Mouse (Mus musculus): ENCODE data around the gene Prkcd. TPM values are rescaled to one million over a fixed set of nuclear protein-coding genes. Genes with fewer than 3 reads are reported as not detected.

The Prkcd gene
- 56.1 and 63.5 TPM in 2 replicates for polyA plus RNA-seq (2015; fragmentation: Nextera tagmentation; extraction: Ambion mirVana)

- peak within 1 kb of the TSS; percentile 75 for H3K4me3 ChIP-seq (replicated peaks)
- H3K9me3 ChIP-seq (replicated peaks): no peaks in the 10 kb centered on the region
- peaks cover 41% of the 10 kb centered on the region for H3K4me1 ChIP-seq
- under 1% methylated on average over 71 of the region's 71 CpGs for WGBS
- peak within 1 kb of the TSS; percentile 88 for H3K4me2 ChIP-seq (replicated peaks)
- H3K9ac ChIP-seq: peak within 1 kb of the TSS; percentile 67
- no peaks in the 10 kb centered on the region for H3K36me3 ChIP-seq
- ATAC-seq (ENCODE audit: insufficient number of reproducible peaks, low FRiP score, low TSS enrichment, low read depth): peak; percentile 85
- peak within 1 kb of the TSS; percentile 68 for H3K27ac ChIP-seq (replicated peaks)
- H3K27me3 ChIP-seq: no peaks in the 10 kb centered on the region
Measured at GRCm38 (mm10) chr14:30625856-30626726, at the start of gene Prkcd. Prkcd (minus strand) TSS chr14:30626210.

- no peaks in the 10 kb centered on the region for H3K9me3 ChIP-seq (replicated peaks)
- H3K4me1 ChIP-seq: no peaks in the 10 kb centered on the region
- no peak overlapping the region for H3K9ac ChIP-seq
- H3K4me2 ChIP-seq (replicated peaks): no peak overlapping the region
- H3K27ac ChIP-seq (replicated peaks): no peak overlapping the region
- WGBS: 69% methylated on average over 6 of the region's 6 CpGs
- H3K4me3 ChIP-seq (replicated peaks): no peak overlapping the region
- H3K27me3 ChIP-seq: no peaks in the 10 kb centered on the region
- ATAC-seq (ENCODE audit: insufficient number of reproducible peaks, low FRiP score, low TSS enrichment, low read depth): no peak
- peaks cover 68% of the 10 kb centered on the region for H3K36me3 ChIP-seq
Measured at GRCm38 (mm10) chr14:30674947-30675346, 48.9 kb upstream of the Prkcd start.

GRCm38 (mm10) chr14:30671986-30672312 lies 45.9 kb upstream of the Prkcd start:
- no peaks in the 10 kb centered on the region for H3K4me1 ChIP-seq

GRCm38 (mm10) chr14:30671095-30671985 lies 45.3 kb upstream of the Prkcd start:
- WGBS: 76% methylated on average over 15 of the region's 15 CpGs
- H3K27me3 ChIP-seq: no peaks in the 10 kb centered on the region
- H3K4me1 ChIP-seq: no peaks in the 10 kb centered on the region
- H3K4me2 ChIP-seq (replicated peaks): no peak overlapping the region
- H3K9me3 ChIP-seq (replicated peaks): no peaks in the 10 kb centered on the region
- no peak overlapping the region for H3K27ac ChIP-seq (replicated peaks)
- H3K36me3 ChIP-seq: peaks cover 64% of the 10 kb centered on the region
- no peak for ATAC-seq (ENCODE audit: insufficient number of reproducible peaks, low FRiP score, low TSS enrichment, low read depth)
- H3K4me3 ChIP-seq (replicated peaks): no peak overlapping the region
- no peak overlapping the region for H3K9ac ChIP-seq

More at GRCm38 (mm10) chr14:30671986-30672312, 45.9 kb upstream of the Prkcd start:
- Histone ChIP-seq H3K4me3 (replicated peaks) (no peak overlapping the region), H3K9ac (no peak overlapping the region), H3K27me3 (no peaks in the 10 kb centered on the region), H3K9me3 (replicated peaks) (no peaks in the 10 kb centered on the region), H3K27ac (replicated peaks) (no peak overlapping the region), H3K4me2 (replicated peaks) (no peak overlapping the region), H3K36me3 (peaks cover 64% of the 10 kb centered on the region)
- WGBS: 9% methylated on average over 3 of the region's 3 CpGs
- peak; percentile 83 for ATAC-seq (ENCODE audit: insufficient number of reproducible peaks, low FRiP score, low TSS enrichment, low read depth)

GRCm38 (mm10) chr14:30670161-30670560 lies 44.2 kb upstream of the Prkcd start:
- WGBS: 89% methylated on average over 6 of the region's 6 CpGs
- no peak for ATAC-seq (ENCODE audit: insufficient number of reproducible peaks, low FRiP score, low TSS enrichment, low read depth)
- no peak overlapping the region for H3K27ac ChIP-seq (replicated peaks)
- H3K4me1 ChIP-seq: no peaks in the 10 kb centered on the region
- no peaks in the 10 kb centered on the region for H3K27me3 ChIP-seq
- no peaks in the 10 kb centered on the region for H3K9me3 ChIP-seq (replicated peaks)
- H3K4me3 ChIP-seq (replicated peaks): no peak overlapping the region
- H3K9ac ChIP-seq: no peak overlapping the region
- H3K4me2 ChIP-seq (replicated peaks): no peak overlapping the region
- H3K36me3 ChIP-seq: peaks cover 65% of the 10 kb centered on the region

GRCm38 (mm10) chr14:30666604-30667003 lies 40.6 kb upstream of the Prkcd start:
- Histone ChIP-seq H3K27ac (replicated peaks) (no peak overlapping the region), H3K9me3 (replicated peaks) (no peaks in the 10 kb centered on the region), H3K4me3 (replicated peaks) (no peak overlapping the region), H3K4me2 (replicated peaks) (no peak overlapping the region), H3K36me3 (peaks cover 80% of the 10 kb centered on the region), H3K27me3 (no peaks in the 10 kb centered on the region), H3K4me1 (no peaks in the 10 kb centered on the region), H3K9ac (no peak overlapping the region)
- 85% methylated on average over 4 of the region's 4 CpGs for WGBS
- ATAC-seq (ENCODE audit: insufficient number of reproducible peaks, low FRiP score, low TSS enrichment, low read depth): no peak

GRCm38 (mm10) chr14:30666061-30666460 lies 40.1 kb upstream of the Prkcd start:
- H3K4me3 ChIP-seq (replicated peaks): no peak overlapping the region
- H3K4me1 ChIP-seq: no peaks in the 10 kb centered on the region
- no peaks in the 10 kb centered on the region for H3K27me3 ChIP-seq
- no peak overlapping the region for H3K27ac ChIP-seq (replicated peaks)
- WGBS: 57% methylated on average over 3 of the region's 3 CpGs
- H3K36me3 ChIP-seq: peaks cover 82% of the 10 kb centered on the region
- no peak for ATAC-seq (ENCODE audit: insufficient number of reproducible peaks, low FRiP score, low TSS enrichment, low read depth)
- no peaks in the 10 kb centered on the region for H3K9me3 ChIP-seq (replicated peaks)
- no peak overlapping the region for H3K4me2 ChIP-seq (replicated peaks)
- H3K9ac ChIP-seq: no peak overlapping the region

- Histone ChIP-seq H3K9ac (no peak overlapping the region), H3K36me3 (peaks cover 20% of the 10 kb centered on the region; the same call in 1 of the 2 replicates), H3K27ac (replicated peaks) (no peak overlapping the region), H3K9me3 (replicated peaks) (no peaks in the 10 kb centered on the region), H3K4me2 (replicated peaks) (no peak overlapping the region), H3K4me3 (replicated peaks) (no peak overlapping the region), H3K27me3 (no peaks in the 10 kb centered on the region), H3K4me1 (peaks cover 13% of the 10 kb centered on the region)
- WGBS: 83% methylated on average over 1 of the region's 1 CpGs
- no peak for ATAC-seq (ENCODE audit: insufficient number of reproducible peaks, low FRiP score, low TSS enrichment, low read depth)
Measured at GRCm38 (mm10) chr14:30655531-30655930, 29.5 kb upstream of the Prkcd start.

GRCm38 (mm10) chr14:30654691-30655228 lies 28.8 kb upstream of the Prkcd start:
- Histone ChIP-seq H3K27ac (replicated peaks) (peak overlapping the region; percentile 89), H3K9ac (peak overlapping the region; percentile 100), H3K9me3 (replicated peaks) (no peaks in the 10 kb centered on the region), H3K36me3 (peaks cover 13% of the 10 kb centered on the region; the same call in 1 of the 2 replicates), H3K4me1 (peaks cover 13% of the 10 kb centered on the region), H3K4me3 (replicated peaks) (peak overlapping the region; percentile 99), H3K27me3 (no peaks in the 10 kb centered on the region), H3K4me2 (replicated peaks) (peak overlapping the region; percentile 66)
- ATAC-seq (ENCODE audit: insufficient number of reproducible peaks, low FRiP score, low TSS enrichment, low read depth): no peak
- WGBS: 38% methylated on average over 4 of the region's 4 CpGs

GRCm38 (mm10) chr14:30653943-30654659 lies 28.1 kb upstream of the Prkcd start, which contains the start of gene Rft1:
Rft1 (plus strand) TSS chr14:30654360.
- peak within 1 kb of the TSS; percentile 66 for H3K4me2 ChIP-seq (replicated peaks)
- no peaks in the 10 kb centered on the region for H3K27me3 ChIP-seq
- H3K4me1 ChIP-seq: peaks cover 13% of the 10 kb centered on the region
- 2% methylated on average over 38 of the region's 38 CpGs for WGBS
- peak within 1 kb of the TSS; percentile 89 for H3K27ac ChIP-seq (replicated peaks)
- H3K9me3 ChIP-seq (replicated peaks): no peaks in the 10 kb centered on the region
- H3K9ac ChIP-seq: peak within 1 kb of the TSS; percentile 100
- H3K36me3 ChIP-seq: peaks cover 6% of the 10 kb centered on the region; the same call in 1 of the 2 replicates
- H3K4me3 ChIP-seq (replicated peaks): peak within 1 kb of the TSS; percentile 99
- ATAC-seq (ENCODE audit: insufficient number of reproducible peaks, low FRiP score, low TSS enrichment, low read depth): peak; percentile 84
